Mouse (Mus musculus) T-helper 2 cell (primary cell): Measurements from ENCODE around the gene S100pbp.

ENCODE experiments used
- in situ Hi-C: fragments of 300-600 bp; cut with MboI, MseI; formaldehyde crosslinking; loops from one replicate; pipeline ENCODE4 v1.15.1; 2025; ENCODE audit warnings: high pct_unique_total_duplicates

The S100pbp gene

DNA sequence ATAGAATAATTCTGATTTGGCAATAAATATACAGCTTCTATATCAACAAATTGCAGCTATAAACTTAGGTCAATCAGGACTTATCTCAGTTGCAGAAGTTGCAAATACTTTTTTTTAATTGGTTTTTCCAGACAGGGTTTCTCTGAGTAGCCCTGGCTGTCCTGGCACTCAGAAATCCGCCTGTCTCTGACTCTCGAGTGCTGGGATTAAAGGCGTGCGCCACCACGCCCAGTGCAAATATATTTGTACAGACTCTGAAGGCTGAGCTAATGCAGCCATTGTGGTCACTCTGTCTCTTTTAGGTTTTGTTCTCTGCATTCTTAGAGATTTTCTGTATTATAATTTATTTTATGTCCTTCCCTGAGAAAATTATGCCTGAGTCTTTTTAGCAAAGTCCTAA lies 32.0 kb downstream of the S100pbp start:
- in situ Hi-C loops: no loop called here

DNA sequence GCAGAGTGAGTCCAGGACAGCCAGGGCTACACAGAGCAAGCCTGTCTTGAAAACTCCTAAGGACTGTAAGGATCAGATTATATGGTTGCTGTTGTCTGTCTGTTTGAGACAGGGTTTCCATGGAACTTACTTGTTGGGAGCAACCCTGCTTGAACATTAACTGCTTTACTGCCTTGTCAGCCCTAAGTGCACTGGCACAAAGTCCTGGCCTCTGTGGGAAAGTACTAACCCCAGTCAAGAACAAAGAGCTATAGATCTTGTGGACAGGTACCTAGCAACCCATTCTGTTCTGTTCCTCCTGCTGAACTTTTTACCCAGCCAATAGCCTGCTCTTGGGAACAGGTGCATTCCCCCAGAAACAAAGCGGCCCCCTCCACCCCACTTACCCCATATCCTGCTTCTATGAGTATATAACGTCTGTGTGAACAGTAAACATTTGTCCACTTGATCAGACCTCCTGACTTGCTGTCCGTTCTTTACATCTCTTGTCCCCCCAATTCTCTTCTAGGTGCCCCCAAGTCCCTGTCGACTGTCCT lies 38.2 kb downstream of the S100pbp start:
- in situ Hi-C loops: no loop called here

DNA sequence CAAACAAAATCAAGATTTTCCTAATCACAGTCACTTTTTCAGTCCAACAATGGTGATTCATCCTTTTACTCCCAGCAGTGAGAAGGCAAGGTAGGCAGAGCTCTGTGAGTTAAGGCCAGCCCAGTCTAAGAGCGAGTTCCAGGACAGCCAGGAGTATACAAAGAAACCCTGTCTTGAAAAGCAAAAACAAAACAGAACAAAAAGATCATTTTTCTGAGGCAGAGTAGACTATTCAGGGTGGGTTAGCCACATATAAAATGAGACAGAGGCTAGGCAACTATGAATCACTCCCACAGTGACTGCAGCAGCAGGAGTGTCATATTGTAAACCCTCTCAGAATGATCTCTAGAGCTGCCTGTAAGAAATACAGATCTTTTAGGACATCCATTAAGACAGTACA lies 40.2 kb downstream of the S100pbp start:
- in situ Hi-C loops: no loop called here

DNA sequence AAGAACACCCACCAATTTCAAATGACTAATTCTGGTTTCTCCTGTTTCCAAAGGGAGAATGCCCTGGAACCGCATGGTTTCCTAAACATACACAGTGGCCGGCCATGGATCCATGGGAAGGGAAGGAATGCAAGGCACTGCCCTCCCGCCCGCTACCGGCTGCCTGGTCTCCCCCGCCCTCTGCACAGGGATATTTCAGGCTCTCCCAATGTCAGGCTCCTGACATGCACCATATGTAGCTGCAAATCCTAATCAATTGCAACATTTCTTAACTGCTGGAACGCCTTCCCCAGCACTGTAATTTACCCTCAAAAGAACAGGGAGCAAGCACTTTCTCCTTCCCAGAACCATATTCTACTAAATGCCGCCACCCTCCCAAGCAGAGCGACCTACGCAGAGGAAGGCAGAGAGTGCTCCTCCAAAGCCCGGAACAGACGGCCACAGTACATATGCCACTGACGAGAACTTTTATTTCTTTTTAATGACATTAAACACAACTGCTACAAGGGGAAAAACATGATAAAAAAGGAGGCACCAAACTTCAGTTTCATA lies 41.9 kb downstream of the S100pbp start:
- in situ Hi-C loops: no loop called here

DNA sequence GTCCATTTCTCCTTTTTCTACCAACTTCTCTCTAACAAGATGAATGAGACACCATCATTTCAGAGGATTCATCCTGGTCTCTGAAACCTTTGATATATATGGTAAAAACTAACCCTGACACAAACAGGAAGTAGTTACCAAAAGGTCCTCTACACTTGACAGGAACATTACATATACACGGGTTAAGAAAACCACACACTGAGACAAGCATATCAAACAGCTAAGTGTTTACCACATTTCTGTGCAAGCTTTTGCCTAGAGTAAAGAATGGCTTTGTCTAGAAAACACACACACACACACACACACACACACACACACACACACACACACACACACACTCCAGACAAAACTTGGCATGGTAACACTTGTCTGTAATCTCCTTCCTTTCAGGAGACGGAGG lies 43.1 kb downstream of the S100pbp start:
- in situ Hi-C loops: no loop called here

DNA sequence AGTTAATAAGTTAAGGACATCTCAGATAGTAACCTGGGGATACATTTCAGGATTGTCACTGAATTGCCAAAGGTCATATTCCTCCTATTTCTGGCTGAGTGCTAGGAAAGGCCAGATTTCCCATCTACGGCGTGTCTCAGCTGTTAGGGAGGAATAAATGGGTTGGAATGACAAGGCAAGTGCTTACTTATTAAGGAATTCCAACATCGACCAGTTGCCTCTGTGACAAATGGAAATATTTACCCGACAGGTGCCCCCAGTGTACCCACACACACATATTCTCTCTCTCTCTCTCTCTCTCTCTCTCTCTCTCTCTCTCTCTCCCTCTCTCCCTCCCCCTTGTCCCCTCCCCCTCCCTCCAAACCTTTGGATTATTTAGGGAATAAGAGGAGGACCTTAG lies 43.6 kb downstream of the S100pbp start:
- in situ Hi-C loops: no loop called here

DNA sequence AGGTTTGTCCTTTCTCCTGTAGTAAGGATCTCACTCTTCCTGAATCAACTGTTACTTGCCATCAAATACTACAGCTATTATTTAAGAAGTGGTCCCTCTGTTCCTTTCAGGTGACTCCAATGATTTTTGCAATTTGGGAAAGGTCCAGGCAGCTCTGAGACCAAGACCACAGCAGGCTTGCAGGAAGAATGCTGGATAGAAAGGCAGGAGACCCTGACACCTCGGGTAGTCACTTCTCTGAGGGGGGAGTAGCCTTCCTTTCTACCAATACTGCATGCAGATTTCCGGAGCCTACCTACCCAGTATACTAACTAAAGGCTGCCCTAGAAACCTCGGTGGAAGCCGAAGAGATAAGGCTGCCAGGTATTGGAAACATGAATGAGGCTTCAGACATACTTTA lies 44.1 kb downstream of the S100pbp start:
- in situ Hi-C loops: no loop called here

DNA sequence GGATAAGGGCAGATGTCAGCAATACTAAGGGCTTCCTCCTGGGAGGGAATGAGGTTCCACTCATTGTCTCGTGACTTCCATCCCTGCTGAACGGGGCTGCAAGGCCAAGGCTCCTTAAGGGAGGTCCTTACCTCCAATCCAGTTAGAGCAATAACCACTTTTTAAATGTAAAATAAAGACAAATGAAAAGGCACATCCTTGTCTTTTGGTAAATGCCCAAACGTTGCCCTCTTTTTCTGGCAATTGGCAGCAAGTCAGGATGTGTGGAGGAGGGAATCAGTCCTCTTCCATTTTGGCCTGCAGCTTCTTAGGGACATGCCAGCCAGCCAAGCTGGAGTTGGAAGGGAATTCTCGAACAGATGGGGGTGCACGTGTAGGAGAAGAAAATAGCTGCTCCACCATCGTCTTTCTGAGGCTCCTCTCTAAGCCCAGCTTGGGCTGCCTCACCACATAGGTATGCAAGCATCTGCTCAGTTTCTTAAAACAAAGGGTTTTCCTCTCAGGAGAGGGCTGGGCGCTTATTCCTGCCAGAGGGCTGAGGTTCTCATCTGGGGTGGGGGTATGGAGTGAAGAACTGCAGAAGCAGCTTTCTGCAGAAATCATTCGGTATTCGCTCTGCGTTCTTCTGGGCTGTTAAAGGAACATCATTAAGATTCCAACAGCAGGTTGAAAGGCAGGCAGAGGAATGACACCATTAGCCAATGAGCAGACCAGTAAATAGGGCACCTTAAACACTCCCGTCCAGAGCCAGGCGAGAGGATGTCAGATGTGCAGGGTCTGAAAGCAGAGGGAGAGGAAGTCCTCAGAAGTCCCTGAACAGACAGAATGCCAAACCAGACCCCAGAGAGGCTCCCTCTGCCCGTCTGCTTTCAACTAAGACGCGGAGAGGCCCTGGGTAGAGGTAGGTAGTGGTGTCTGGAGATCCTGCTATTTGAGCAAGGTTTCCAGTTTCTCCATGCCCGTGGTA lies 44.8 kb downstream of the S100pbp start:
- in situ Hi-C loops: no loop called here

DNA sequence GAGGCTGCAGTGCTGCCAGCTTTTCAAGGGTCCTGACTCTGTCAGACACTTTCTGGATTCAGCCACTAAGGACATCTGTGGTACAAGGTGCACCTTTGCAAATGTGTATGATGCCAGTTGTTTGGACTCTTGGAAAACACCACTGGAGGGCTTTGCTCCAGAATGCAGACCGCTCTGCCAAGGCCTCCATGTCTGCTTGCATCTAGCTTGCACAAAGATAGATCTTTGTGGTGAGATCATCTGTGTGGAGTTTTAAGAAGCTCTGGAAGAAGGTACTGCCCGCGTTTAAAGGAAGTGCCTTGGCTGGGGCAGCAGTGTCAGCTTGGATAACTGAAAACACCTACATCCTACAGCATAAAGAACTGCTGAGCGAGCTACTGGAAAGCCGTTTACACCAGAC lies 46.0 kb downstream of the S100pbp start:
- in situ Hi-C loops: no loop called here

DNA sequence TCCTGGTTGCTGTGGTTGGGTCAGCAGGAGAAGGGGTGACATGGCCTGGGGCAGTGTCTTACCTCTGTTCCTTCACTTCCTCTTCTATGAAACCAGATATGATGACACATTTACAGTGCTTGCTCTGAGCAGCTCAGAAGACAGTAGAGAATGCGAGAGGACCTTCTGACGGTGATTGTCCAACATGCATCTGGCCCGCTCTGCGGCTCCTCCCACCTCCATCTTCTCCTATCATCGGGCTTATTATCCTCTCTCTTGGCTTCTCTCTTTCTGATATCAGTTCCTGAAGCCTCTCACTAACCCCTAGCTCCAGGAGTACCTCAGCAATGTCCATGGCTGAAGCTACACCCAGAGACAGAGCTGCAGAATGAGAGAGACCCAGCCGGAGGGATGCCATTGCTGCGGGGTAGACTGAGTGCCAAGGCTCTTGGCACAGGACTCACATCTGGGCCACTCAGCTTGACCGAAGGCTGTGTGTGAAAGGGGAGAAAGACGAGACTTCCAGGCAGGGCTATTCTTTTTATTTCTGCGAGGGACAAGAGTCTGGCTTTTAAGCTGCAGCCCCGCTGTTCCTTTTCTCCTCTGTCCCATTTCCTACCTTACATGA lies 47.0 kb downstream of the S100pbp start:
- in situ Hi-C loops: no loop called here

DNA sequence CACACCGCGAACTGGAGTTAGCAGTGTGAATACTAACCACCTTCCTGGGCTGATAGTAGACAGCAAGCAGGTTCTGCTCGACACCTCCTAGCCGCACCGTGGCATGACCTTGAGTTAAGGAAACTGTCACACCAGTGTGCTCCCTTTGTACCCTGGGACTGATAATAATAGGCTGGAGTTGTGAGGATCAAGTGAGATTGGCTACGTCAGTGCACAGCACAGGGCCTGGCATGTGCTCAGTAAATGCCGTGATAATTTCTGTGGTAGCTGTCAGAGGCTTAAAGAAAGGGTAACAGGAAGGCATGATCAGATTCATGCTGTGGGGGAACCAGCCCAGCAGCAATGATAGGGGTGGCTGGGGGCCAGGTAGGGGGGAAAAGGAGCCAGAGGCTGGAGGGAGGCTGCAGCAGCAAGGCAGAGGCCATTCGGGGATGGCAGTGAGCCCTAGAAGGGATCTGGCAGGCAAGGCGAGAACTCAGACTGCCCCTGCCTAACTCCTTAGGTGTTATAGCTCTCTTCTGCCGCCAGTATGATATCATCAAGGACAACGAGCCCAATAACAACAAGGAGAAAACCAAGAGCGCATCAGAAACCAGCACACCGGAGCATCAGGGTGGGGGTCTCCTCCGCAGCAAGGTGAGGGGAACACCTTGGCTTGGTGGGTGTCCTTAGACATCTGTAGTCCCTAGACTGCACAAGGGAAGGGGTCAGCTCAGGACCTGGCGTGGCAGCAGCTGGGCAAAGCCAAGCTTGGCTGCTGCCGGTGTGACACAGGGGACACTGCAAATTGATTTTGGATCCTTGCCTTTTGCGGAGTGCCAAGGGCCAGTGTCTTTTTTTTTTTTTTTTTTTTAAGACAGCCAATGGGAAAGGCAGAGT lies 47.7 kb downstream of the S100pbp start:
- in situ Hi-C loops: no loop called here

DNA sequence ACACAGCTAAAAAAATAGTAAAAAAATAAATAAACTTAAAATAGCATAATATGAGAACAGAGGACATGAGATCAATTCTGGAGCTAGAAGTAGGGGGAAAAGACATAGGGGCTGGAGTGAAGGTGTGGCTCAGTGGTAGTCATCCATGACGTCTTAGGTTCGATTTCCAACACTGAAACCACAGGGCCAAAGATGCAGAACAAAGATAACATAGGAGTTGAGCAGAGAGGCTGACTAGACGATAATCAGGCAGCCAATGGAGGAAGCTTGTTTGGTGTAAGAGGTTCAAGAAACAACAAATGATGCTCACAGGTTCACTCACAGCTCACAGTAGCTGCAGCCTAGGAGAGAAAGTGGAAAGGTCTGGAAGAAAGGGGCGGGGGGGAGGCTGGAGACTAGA lies 48.7 kb downstream of the S100pbp start:
- in situ Hi-C loops: no loop called here

DNA sequence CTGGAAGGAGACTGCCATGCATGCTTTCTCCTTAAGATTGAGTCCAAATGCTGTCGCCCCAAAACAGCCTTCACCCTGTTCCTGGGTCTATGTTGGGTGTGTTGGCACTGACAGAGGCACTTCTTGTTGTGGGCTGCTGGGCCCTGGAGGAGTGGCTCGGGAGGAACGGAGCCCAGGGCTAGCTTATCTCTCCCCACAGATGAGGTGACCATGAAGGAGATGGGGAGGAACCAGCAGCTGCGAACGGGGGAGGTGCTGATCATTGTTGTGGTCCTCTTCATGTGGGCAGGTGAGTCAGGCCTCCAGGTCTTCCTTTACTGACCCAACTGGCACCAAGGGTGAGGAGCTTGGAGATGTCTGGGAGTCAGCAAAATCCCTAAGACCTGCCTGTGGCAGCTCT lies 49.9 kb downstream of the S100pbp start:
- in situ Hi-C loops: no loop called here

DNA sequence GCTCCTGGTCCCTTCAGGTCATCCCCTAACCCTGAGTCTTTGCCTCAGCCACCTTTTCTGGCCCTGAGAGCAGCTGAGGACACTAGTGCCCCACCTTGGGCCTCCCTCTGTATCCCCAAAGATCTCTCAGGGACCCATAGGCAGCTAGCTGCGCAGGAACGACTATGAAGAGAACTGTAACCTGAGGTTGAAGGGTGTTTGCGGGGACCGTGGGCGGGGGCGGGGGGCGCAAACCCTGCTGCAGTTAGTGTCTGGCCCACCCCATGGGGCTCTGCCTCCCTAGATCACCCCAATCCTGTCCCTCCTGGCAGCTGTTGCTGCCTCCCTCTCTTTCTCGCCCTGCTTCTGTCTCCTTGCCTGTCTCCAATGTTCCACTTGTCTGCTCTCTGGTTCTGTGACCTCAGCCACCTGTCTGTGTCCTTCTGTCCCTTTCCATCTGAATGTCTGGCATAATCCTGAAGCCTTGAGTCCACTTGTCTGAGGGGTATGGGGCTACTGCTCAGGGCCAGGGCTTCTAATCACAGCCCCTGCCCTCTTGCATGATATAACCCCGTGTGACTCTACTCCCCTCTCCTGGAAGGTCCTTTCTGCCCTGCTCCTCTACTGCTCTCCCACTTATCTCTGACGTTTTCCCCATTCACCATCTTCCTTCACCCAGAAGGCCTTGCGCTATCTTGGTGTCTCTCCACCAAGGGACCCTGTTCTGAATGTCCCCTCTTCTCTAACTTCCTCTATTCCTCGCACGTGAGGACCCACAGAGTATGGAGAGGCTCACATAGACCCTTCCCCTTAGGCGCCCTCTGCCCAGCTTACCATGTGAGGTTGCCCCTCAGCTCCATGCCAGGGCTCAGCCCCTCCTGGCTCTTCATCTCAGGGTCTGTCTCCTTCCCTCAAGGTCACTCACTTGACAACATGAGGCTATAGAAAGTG lies 51.9 kb downstream of the S100pbp start:
- in situ Hi-C loops: no loop called here

DNA sequence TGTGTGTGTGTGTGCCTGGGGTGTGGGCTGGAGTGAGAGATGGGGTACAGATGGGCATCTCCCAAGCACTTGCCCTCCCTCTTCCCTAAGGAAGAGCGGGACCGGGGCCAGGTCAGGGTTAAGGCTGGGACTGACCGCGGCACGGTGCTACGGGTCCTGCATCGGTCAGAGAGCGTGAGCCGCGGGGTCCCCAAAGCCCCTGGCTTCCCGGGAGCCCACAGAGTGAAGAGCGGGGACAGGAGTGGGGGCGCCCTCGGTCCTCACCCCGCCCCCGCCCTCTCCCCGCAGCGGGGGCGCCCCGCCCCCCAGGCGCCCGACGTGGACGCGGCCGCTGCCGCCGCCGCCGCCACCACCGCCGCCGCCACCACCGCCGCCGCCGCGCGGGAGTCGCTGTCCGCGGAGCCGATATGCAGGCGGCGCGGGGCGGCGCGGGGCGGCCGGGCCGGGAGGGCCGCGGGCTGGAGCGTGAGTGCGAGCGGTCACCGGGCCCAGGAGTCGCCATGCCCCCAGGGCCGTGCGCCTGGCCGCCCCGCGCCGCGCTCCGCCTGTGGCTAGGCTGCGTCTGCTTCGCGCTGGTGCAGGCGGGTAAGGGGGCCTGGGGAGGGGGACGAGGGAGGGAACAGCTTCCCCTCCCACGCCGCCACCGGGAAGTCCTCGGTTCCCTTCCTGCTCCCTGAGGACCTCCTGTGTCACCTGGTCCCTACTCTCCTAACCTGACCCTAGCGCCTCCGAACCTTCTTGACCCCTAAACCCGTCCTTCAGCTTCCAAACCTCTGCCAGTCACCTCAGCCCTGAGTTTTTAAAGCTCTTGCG lies 52.7 kb downstream of the S100pbp start, which contains the start of gene Fndc5:
Fndc5 (plus strand) TSS at position 421 of the 813 bp plus-strand sequence.
- in situ Hi-C loops: no loop called here

DNA sequence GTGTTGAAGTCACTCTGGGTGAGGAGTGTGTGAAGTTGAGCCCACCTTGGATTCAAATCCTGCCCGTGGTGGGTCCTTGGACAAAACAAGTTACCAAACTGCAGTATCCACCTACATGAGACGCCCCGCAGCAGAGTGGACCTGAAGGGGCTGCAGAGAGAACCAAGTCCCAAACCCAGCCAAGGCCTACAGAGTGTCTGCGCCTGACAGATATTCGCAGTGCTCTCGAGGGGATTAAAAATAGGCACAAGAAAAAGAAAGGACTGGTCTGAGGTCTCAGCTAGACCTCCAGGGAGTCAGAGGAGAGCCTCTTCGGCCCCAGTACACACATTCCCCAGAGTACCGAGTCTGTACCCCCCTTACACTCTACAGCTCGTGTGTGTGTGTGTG lies 53.3 kb downstream of the S100pbp start:
- in situ Hi-C loops: no loop called here

DNA sequence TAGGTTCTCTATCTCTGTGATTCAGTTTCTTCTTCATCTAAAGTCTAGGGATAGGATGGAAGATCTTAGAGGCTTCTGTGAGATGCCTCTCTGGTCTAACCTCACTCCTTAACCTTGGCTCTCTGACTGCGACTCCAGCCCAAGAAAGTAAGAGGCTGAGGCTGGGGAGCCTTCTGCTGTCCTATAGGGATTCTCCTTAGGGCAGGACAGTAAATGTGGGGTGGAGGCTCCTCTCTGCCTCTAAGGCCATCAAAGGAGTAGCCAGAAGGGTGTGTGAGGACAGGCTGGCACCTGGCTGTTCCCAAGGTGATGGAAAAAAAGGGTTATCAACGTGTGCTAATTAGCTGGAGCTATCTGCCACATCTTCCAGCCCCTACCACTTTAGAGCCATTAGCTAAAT lies 53.9 kb downstream of the S100pbp start:
- in situ Hi-C loops: no loop called here

DNA sequence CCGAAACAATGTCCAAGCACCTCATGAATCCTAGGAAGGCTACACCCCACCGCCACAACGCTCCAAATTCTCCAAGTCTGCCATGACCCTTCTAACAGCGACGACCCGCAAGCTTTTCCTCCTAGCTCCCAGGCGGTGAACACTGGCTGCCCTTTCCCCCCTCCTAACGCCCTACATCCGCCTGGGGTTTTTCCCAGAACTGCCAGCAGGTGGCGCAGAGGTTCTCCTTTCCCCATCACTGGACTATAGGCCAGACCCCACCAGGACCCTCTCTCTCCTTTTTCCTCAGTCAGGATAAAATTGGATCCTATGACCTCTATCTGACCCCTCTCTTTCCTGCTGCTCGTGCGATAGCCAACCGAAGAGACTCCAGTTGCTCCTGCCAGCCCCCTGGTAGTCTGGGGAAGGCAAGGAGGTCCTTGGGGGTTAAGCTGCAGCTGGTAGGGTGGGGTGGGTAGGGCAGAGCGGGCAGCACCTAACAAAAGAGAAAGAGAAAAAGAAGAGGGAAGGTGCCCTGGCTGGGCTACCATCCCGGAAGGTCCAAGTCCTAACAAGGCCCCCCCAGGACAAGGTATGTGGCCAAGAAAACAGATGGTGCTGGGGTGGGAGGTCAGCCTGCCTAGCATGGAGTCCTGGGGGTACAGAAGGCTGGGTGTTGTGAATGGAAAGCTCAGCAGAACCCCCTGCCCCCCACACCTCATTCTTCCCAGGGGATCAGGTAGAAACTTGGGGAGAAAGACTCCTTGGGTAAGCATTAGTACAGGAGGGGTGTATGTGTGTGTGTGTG lies 54.5 kb downstream of the S100pbp start:
- in situ Hi-C loops: no loop called here
